Mouse (Mus musculus) kidney, embryonic 15.5 days (tissue): ENCODE data around the gene Rab32. TPM values are rescaled to one million over a fixed set of nuclear protein-coding genes. Genes with fewer than 3 reads are reported as not detected.
"Not testable (repeated sequence)": the region's sequence is repeated elsewhere in the genome, so short reads cannot be mapped to it uniquely, and the experiment has no call there.

Experiments
- ATAC-seq: fragments of 200-750 bp; cut with Nextera tagmentation; replicated peaks from 2 replicates; pipeline ENCODE4 v1.8.0; 2017; ENCODE audit warnings: moderate TSS enrichment; ENCODE audit not compliant: low FRiP score
- H3K27ac ChIP-seq: fragments of 300-500 bp; sonication (generic); 2 replicates; pipeline ENCODE4 v1.5.1; 2015; ENCODE audit warnings: mild to moderate bottlenecking, inconsistent platforms
- H3K27me3 ChIP-seq: fragments of 300-500 bp; sonication (generic); 2 replicates; pipeline ENCODE4 v1.6.1; 2015; ENCODE audit warnings: inconsistent platforms
- H3K36me3 ChIP-seq: fragments of 300-500 bp; sonication (generic); 2 replicates; pipeline ENCODE4 v1.6.1; 2015; ENCODE audit warnings: inconsistent platforms
- H3K4me1 ChIP-seq: fragments of 300-500 bp; sonication (generic); 2 replicates; pipeline ENCODE4 v1.6.1; 2015; ENCODE audit warnings: inconsistent platforms
- H3K4me2 ChIP-seq: fragments of 300-500 bp; sonication (generic); 2 replicates; pipeline ENCODE4 v1.6.1; 2015; ENCODE audit warnings: moderate library complexity, mild to moderate bottlenecking, inconsistent platforms
- H3K4me3 ChIP-seq: fragments of 300-500 bp; sonication (generic); replicated peaks from 2 replicates; pipeline ENCODE4 v1.5.1; 2015; ENCODE audit warnings: mild to moderate bottlenecking, inconsistent platforms
- H3K9ac ChIP-seq: fragments of 300-500 bp; sonication (generic); 2 replicates; pipeline ENCODE4 v1.6.1; 2015; ENCODE audit warnings: mild to moderate bottlenecking, inconsistent platforms
- H3K9me3 ChIP-seq: fragments of 300-500 bp; sonication (generic); replicated peaks from 2 replicates; pipeline ENCODE4 v1.6.1; 2016; ENCODE audit warnings: inconsistent platforms
- WGBS: fragments of 180-500 bp; shearing (Covaris S2); methylation state at CpG from one replicate; pipeline ENCODE4 v1.1.7; 2015; ENCODE audit warnings: mixed read lengths; 5-methylcytosine and 5-hydroxymethylcytosine counted together
- polyA plus RNA-seq: library from polyadenylated mRNA; unstranded; fragments of >200 nt; fragmentation: Nextera tagmentation; extraction: Ambion mirVana; gene quantifications from 2 replicates; pipeline ENCODE4 v1.2.1, GENCODE M21; 2015

Rab32 gene
- 16.2 and 17.8 TPM in 2 replicates for polyA plus RNA-seq

DNA sequence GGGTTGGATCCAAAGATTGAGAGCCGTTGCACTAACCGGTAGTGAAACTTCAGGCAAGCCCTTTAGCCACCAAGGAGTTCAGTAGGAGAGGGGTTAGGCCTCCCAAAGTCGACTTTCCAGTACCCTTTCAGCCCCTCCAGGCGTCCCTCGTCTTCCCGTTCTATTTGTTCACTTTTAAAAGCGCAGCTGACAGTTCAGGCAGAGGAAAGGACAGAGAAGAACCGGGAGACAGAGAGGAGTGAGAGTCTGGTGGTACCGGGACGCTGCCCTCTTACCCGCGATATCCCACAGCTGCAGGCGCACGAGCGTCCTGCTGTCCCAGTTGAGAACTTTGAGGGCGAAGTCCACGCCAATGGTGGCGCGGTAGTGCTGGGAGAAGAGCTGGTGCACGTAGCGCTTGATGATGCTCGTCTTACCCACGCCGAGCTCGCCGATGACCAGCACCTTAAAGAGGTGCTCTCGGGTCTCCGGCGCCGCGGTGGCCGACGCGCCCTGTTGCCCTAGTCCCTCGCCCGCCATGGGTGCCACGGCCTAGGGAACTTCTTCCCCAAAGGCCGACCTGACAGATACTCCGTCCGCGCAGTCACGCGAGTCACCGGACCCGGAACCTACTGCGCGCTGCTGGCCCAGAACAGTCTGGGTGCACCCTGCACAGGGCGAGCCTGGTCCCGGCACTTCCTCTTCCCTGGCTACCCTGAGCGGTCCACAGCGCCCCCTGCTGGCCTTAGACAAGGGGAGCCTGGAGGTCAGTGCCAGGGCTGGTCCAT, at the start of gene Rab32:
TSS of gene Rab32 (minus strand) at position 696 of the 767 bp plus-strand sequence.
- Histone ChIP-seq H3K27me3 (no peaks in the 10 kb centered on the region), H3K36me3 (no peaks in the 10 kb centered on the region), H3K4me1 (0 out of 2 replicates have a peak, but pooled peaks cover 5% of the 10 kb centered on the region), H3K9ac (peak within 1 kb of the TSS; percentile 42), H3K9me3 (no peaks in the 10 kb centered on the region), H3K4me2 (peak within 1 kb of the TSS; percentile 84), H3K27ac (peak within 1 kb of the TSS; percentile 79), H3K4me3 (peak within 1 kb of the TSS; percentile 56)
- peak; percentile 98 for ATAC-seq
- under 1% methylated on average over 51 of the region's 51 CpGs for WGBS

DNA sequence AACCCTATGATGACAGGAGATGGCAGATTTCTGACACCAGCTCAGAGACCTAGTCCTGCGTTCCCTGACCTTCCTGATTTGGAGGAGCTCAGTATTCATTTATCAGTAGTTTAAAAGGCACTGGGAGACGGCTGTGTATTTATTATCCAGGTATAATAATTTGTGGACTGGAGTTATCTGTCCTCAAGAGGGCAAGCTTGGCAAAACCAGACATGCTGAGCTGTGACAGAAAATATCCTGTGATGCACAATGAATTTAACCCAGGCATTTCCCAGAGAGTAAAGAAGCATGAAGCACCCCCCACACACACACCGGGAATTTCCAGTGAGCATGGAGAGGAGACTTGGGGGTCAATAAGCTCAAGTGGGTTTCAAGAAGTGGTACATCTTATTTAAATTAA, 42.7 kb upstream of the Rab32 start:
- 73% methylated on average over 3 of the region's 3 CpGs for WGBS
- Histone ChIP-seq H3K4me2 (no peak overlapping the region), H3K27ac (no peak overlapping the region), H3K9ac (no peak overlapping the region), H3K9me3 (no peaks in the 10 kb centered on the region), H3K4me3 (no peak overlapping the region), H3K4me1 (no peaks in the 10 kb centered on the region), H3K27me3 (no peaks in the 10 kb centered on the region), H3K36me3 (no peaks in the 10 kb centered on the region)
- ATAC-seq: no peak

DNA sequence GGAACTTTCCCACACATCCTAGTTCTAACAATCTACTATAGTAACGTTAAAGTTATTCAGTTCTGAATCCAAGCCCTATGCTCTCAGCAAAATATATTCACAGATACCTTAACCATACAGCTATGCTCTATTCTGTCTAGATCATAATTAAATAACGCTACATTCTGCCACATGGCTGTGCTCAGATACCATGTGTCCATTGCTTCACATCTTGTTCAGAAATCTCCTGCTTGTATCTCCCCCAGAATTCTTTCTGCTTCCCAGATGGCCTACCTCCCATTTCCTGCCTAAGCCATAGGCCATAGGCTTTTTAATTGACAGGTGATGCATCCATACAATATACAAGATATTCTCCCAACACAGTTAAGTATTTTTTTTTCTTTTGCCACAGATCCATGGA, 39.4 kb upstream of the Rab32 start:
- not testable (repeated sequence) for H3K4me1 ChIP-seq, H3K9ac ChIP-seq, H3K27ac ChIP-seq, H3K36me3 ChIP-seq, H3K9me3 ChIP-seq, H3K4me2 ChIP-seq, H3K4me3 ChIP-seq, H3K27me3 ChIP-seq, ATAC-seq
- 87% methylated on average over 2 of the region's 2 CpGs for WGBS

DNA sequence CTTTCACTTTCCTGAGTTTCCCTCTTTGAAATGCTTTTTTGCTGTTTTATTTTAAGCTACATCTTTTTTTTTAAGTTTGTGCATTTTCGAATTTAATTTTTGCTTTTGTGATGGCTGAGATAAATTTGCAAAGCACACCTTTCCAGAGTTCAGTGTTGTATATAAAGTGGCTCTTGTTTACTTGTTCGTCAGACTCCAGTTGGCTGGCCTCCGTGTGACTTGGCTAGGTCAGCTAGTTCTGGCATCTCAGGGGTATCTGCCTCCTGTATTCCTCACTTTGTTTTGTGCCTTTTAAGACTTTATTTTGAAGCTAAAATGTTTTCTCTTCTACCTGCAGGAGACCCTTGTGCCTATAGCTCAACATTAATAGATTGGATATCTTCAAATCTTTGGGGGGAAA, 22.7 kb upstream of the Rab32 start:
- no peak overlapping the region for H3K9ac ChIP-seq
- ATAC-seq: no peak
- no peak overlapping the region for H3K4me2 ChIP-seq
- H3K9me3 ChIP-seq: no peaks in the 10 kb centered on the region
- 78% methylated on average over 3 of the region's 3 CpGs for WGBS
- no peaks in the 10 kb centered on the region for H3K27me3 ChIP-seq
- no peak overlapping the region for H3K4me3 ChIP-seq
- H3K27ac ChIP-seq: no peak overlapping the region
- H3K36me3 ChIP-seq: no peaks in the 10 kb centered on the region
- H3K4me1 ChIP-seq: no peaks in the 10 kb centered on the region

DNA sequence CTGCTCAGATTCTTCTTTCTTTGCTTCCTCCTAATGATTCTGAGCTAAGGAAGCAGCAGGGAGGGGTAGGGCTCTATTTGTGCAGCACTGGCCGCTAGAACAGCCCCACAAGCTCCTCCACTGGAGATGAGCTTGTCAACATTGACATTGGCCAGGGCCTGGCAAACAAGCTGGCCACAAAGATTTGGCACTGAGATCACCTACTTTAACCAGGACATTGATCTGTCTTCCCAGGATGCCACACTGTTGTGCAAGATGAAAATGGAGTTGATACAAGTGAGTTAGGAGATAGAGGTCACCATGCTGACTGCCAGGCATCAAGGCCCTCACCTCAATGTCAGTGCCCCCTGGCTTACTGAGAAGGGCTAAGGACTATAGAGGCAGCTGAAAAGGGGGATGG, 21.8 kb upstream of the Rab32 start:
- H3K36me3 ChIP-seq: no peaks in the 10 kb centered on the region
- no peaks in the 10 kb centered on the region for H3K9me3 ChIP-seq
- H3K4me1 ChIP-seq: no peaks in the 10 kb centered on the region
- no peak overlapping the region for H3K9ac ChIP-seq
- H3K4me3 ChIP-seq: no peak overlapping the region
- ATAC-seq: no peak
- WGBS: 82% methylated on average over 1 of the region's 1 CpGs
- H3K4me2 ChIP-seq: no peak overlapping the region
- no peaks in the 10 kb centered on the region for H3K27me3 ChIP-seq
- no peak overlapping the region for H3K27ac ChIP-seq

DNA sequence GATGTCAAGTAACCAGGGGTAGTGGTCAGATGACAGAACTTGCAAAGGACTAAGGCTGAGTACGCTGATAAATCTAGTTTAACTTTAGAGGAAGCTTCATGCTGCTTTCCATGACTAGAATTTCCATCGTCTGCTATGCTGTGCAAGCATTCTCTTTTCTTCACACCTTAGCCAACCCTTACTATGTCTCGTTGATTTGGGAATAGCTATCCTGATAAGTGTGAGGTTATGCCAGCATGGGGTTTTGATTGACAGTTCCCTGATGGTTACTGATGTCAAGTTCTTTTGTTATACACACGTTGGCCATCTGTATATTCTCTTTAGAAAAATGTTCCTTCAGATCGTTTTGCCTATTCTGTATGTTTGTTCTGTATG, 259 bp upstream of the Rab32 start:
- ATAC-seq: no peak

DNA sequence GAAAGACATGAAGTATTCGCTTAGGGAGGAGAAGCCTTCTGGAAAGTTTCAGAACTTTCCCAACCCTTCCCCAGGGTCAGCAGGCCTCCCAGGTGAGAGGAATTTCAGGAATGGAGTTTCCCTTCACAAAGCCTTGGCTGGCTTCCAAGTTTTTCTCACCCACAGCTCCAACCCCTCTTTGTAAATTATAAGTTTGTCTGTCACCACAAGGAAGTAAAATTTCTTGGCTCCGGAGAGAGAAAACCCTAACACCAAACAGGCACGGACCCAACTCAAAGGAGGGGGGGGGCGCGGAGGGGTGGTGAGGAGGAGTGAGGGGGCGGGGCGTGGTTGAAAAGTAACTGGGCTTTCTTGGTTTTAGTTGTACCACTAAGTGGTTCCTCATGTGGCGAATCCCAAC, 980 bp downstream of the Rab32 start:
- H3K9ac ChIP-seq: no peak overlapping the region

More for the DNA sequence above, 259 bp upstream of the Rab32 start:
- Histone ChIP-seq H3K4me2 (peak overlapping the region; percentile 84), H3K36me3 (no peaks in the 10 kb centered on the region), H3K4me3 (peak overlapping the region; percentile 56), H3K27ac (no peak overlapping the region), H3K27me3 (no peaks in the 10 kb centered on the region), H3K4me1 (0 out of 2 replicates have a peak, but pooled peaks cover 5% of the 10 kb centered on the region), H3K9me3 (no peaks in the 10 kb centered on the region), H3K9ac (no peak overlapping the region)
- 45% methylated on average over 5 of the region's 5 CpGs for WGBS

DNA sequence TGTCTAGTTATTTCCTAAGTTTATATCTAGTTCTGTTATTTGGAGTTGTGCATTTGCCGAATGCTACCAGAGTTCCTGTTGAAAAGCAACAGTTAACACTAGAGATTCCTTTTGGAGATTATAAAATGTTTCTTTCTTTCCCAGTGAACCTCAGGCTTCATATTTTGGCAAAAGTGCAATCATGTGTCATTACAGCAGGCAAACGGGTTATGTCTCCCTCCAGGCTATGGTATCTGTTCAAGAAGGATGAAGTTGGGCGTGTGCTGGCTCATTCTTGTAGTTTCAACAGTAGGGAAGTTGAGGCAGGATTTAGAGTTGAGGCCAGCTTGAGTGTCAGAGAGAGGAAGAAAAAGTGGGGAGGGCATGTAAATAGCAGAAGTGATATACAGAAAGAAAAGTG, 2.4 kb downstream of the Rab32 start:
- Histone ChIP-seq H3K27ac (no peak overlapping the region), H3K4me2 (no peak overlapping the region), H3K9ac (no peak overlapping the region), H3K4me3 (no peak overlapping the region), H3K4me1 (0 out of 2 replicates have a peak, but pooled peaks cover 5% of the 10 kb centered on the region), H3K27me3 (no peaks in the 10 kb centered on the region), H3K36me3 (no peaks in the 10 kb centered on the region), H3K9me3 (no peaks in the 10 kb centered on the region)
- WGBS: 83% methylated on average over 3 of the region's 3 CpGs
- ATAC-seq: no peak

More for the DNA sequence above, 980 bp downstream of the Rab32 start:
- Histone ChIP-seq H3K4me3 (peak overlapping the region; percentile 56), H3K36me3 (no peaks in the 10 kb centered on the region), H3K4me2 (peak overlapping the region; percentile 84), H3K27me3 (no peaks in the 10 kb centered on the region), H3K27ac (peak overlapping the region; percentile 79), H3K4me1 (0 out of 2 replicates have a peak, but pooled peaks cover 5% of the 10 kb centered on the region), H3K9me3 (no peaks in the 10 kb centered on the region)
- WGBS: 4% methylated on average over 8 of the region's 8 CpGs
- peak; percentile 73 for ATAC-seq

DNA sequence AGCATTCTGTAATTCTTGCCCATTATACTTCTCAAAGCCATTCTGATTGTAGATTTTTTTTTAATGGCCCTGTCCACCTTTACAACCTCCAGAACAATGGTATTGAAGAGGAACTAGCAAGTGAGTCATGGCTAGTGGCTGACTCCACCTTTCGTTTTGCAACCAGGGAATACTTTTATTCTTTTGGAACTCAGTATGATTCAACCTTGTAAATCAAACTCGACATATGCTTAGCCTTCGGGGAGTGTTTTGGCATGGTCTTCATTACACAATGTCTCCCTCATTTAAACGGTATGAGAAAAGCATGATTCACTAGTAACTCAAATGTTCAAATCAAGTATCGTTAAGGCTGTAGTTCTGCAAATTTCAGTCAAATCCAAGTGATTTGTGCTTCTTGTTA, 2.8 kb downstream of the Rab32 start:
- Histone ChIP-seq H3K9ac (no peak overlapping the region), H3K4me3 (no peak overlapping the region), H3K4me1 (0 out of 2 replicates have a peak, but pooled peaks cover 5% of the 10 kb centered on the region), H3K4me2 (no peak overlapping the region), H3K9me3 (no peaks in the 10 kb centered on the region), H3K27me3 (no peaks in the 10 kb centered on the region), H3K27ac (no peak overlapping the region), H3K36me3 (no peaks in the 10 kb centered on the region)
- no peak for ATAC-seq
- 55% methylated on average over 5 of the region's 5 CpGs for WGBS

DNA sequence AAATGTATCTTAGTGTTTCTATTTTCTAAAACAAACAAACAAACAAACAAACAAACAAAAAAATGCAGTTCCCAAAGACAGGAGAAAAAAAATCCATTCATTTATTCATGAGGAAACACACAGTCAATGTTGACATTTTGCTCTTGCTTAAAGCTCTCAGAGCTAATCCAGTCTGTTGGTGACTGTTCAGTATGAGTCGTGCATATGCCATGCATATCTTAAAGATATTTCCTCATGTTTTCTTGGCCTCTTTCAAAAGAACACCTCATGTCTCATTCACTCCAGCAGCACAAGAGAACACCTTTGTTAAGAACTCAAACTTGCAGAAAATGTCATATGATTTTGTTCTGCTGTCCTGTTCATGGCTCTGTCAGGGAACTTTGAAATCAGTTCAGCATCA, 7.9 kb downstream of the Rab32 start:
- Histone ChIP-seq H3K9ac (no peak overlapping the region), H3K27me3 (no peaks in the 10 kb centered on the region), H3K9me3 (no peaks in the 10 kb centered on the region), H3K4me1 (no peaks in the 10 kb centered on the region), H3K4me2 (no peak overlapping the region), H3K36me3 (no peaks in the 10 kb centered on the region), H3K27ac (no peak overlapping the region), H3K4me3 (no peak overlapping the region)
- WGBS: 81% methylated on average over 1 of the region's 1 CpGs
- no peak for ATAC-seq

DNA sequence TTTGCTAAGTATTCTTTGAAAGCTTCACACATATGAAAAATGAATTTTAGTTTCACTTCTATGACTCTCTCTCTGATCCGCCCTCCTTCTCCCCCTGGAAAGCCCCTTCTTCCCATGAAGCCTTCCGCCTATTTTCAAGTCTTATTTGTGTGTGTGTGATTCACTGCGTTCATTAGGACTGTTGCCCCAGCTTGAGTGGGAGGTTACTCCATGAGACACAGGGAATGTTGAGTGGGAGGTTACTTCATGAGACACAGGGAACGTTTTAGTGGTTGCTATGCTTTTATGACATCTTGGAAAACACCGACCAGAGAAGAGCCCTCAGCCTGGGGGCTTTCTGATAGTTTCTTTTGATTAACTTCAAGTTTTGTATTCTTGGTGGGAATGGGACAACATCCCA, 11.4 kb downstream of the Rab32 start:
- 45% methylated on average over 5 of the region's 5 CpGs for WGBS
- H3K4me2 ChIP-seq: no peak overlapping the region
- H3K4me1 ChIP-seq: no peaks in the 10 kb centered on the region
- no peaks in the 10 kb centered on the region for H3K36me3 ChIP-seq
- H3K9me3 ChIP-seq: no peaks in the 10 kb centered on the region
- H3K27me3 ChIP-seq: no peaks in the 10 kb centered on the region
- no peak for ATAC-seq
- H3K27ac ChIP-seq: no peak overlapping the region
- no peak overlapping the region for H3K4me3 ChIP-seq
- H3K9ac ChIP-seq: no peak overlapping the region

DNA sequence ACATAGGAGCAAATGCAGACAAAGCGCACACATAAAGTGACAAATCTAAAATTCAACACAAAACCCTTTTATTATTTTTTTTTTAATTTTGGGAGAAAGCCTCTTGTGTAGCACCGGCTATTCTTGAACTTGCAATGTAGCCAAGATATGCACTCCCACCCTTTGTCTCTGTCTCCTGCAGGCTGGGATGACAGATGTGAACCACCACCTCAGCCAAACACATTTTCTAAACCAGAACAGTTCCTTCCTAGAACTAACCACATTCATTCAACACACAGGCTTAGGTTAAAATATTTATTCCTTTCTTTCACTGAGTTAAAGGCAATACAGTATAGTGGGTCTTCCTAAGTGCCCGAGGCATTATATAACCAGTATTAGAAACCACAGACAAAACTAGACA, 13.1 kb downstream of the Rab32 start:
- H3K4me3 ChIP-seq: no peak overlapping the region
- H3K9ac ChIP-seq: no peak overlapping the region
- H3K27ac ChIP-seq: no peak overlapping the region
- H3K36me3 ChIP-seq: no peaks in the 10 kb centered on the region
- no peak for ATAC-seq
- no peak overlapping the region for H3K4me2 ChIP-seq
- H3K4me1 ChIP-seq: no peaks in the 10 kb centered on the region
- WGBS: 86% methylated on average over 3 of the region's 3 CpGs
- no peaks in the 10 kb centered on the region for H3K9me3 ChIP-seq
- no peaks in the 10 kb centered on the region for H3K27me3 ChIP-seq
